Mouse (Mus musculus) colon, adult 2 months (tissue): ENCODE results near the gene Fam3b. TPM values are rescaled to one million over a fixed set of nuclear protein-coding genes. Genes with fewer than 3 reads are reported as not detected.

Experiments used
- polyA plus RNA-seq: library from polyadenylated mRNA; depleted of rRNA; stranded (reverse); fragments of >200 nt; gene quantifications from 2 replicates; pipeline ENCODE4 v1.2.3, GENCODE M21; 2012; rRNA removed

The Fam3b gene
- polyA plus RNA-seq, result 96.7 and 133 TPM in 2 replicates

DNA sequence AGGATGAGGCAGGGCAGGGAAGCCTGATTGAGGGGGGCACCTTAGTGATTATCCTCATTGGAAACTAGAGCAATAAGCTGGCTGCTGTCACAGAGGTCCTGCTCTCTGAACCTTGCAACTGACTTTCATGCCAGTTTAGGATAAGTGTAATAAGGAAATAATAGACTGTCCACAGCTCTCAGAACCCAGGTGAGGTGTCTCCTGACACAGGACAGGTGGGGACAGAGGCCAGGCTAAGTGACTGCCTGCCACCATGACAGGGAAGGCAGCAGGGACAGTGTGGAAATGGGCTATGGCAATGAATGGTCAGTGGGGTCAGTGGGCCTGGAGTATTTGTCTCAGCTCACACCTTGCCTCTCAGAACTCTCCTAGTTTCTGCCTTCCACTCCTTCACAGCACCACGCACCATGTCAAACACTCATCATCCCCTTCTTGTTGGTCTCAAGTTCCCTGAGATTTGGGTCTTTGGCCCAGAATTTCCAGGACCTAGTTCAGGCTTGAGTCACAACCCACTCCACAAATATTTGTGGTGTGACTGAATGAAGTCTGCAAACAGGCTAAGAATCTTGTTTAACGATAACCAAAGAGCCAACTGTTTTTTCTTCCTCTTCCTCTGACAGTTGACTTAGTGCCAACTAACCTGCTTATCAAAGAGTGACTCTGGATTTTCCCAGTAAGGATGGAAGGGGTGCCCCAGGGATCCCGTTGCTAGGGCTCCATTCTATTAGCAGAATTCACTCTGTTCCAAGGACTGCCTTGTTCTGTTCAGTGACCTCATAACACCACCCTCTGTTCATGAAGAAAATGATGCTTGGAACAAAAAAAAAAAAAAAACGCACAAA lies at the start of gene Fam3b:
TSS of gene Fam3b (minus strand) at position 718 of the 842 bp plus-strand sequence.

DNA sequence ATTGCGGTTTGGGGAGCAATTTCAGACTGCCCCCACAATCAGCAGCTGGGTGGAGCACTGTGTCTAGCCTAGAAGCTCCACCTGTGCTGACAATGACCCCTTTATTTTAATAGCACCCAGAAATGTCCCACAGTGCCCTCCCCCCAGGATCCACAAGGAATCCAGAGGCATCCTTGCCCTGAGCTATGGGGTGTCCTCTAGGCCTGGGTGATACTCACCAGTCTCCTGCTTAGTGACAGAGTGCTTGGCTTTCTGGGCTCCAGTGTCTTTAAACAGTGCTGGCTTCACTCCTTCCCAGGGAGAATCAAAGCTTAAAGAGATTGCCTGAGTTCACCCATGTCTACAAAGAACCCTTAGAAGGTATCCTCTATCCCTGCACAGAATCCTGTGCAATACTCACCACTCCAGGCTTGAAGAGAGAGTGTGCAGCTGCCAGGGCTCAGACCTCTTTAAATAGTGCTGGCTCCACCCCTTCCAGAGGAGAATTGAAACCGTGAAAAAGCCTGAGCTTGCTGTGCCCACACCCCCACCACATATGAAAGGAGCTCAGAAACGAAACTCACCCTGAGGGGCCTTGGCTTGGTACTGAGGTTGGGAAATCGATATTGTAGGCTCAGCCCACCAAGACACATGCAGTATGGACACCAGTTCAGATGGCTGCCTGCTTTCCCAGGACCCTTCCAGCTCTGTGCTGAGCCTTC lies 52.0 kb downstream of the Fam3b start, which contains the start of gene Mx1:
TSS of gene Mx1 (minus strand) at position 427 of the 701 bp plus-strand sequence.

Other genes starting within 250 kb of the Fam3b start
- 19.8 and 20.0 TPM in 2 replicates for gene Bace2, start 158.1 kb downstream of the Fam3b start, polyA plus RNA-seq
- 1.4 and 1.6 TPM in 2 replicates for gene Mx1, start 51.9 kb downstream of the Fam3b start, polyA plus RNA-seq
- gene Tmprss2, start 96.4 kb upstream of the Fam3b start, polyA plus RNA-seq, result 276 and 354 TPM in 2 replicates
- 23.7 and 25.9 TPM in 2 replicates for gene Ripk4, start 249.0 kb upstream of the Fam3b start, polyA plus RNA-seq